Mouse (Mus musculus) MEL (cell line): ENCODE measurements around the gene Sart1. TPM values are rescaled to one million over a fixed set of nuclear protein-coding genes. Genes with fewer than 3 reads are reported as not detected.

Experiments used
- DNase-seq: peaks from one replicate; pipeline ENCODE4 v3.0.0; 2011; ENCODE audit warnings: low read depth, low spot score
- H3K27ac ChIP-seq: 2 replicates; pipeline ENCODE4 v1.5.1; 2012; ENCODE audit warnings: low read depth, mild to moderate bottlenecking, control low read depth, low read length, moderate library complexity; ENCODE audit not compliant: control insufficient read depth
- H3K27me3 ChIP-seq, 2 experiments: fragments of 150-350 bp in 1 of 2; sonication (generic) in 1 of 2; 2 replicates each; pipeline ENCODE4 v1.6.1; 2012; ENCODE audit warnings: low read length in 2 of 2, mild to moderate bottlenecking in 2 of 2, improper control_type of control experiment in 1 of 2, moderate library complexity in 1 of 2; ENCODE audit not compliant: insufficient read depth in 2 of 2, control insufficient read depth in 1 of 2
- H3K36me3 ChIP-seq, 2 experiments: 2 replicates each; pipeline ENCODE4 v1.6.1; 2012 to 2014; ENCODE audit warnings: low read length in 2 of 2, improper control_type of control experiment in 1 of 2, inconsistent platforms in 1 of 2, mild to moderate bottlenecking in 1 of 2; ENCODE audit not compliant: insufficient read depth in 2 of 2, control insufficient read depth in 1 of 2
- H3K4me1 ChIP-seq, 2 experiments: fragments of 150-350 bp in 1 of 2; sonication (generic) in 1 of 2; 2 replicates each; pipeline ENCODE4 v1.6.1; 2012; ENCODE audit warnings: low read length in 2 of 2, improper control_type of control experiment in 1 of 2, mild to moderate bottlenecking in 1 of 2; ENCODE audit not compliant: insufficient read depth in 2 of 2, control insufficient read depth in 1 of 2
- H3K4me3 ChIP-seq, 2 experiments: fragments of 150-350 bp in 1 of 2; sonication (generic) in 1 of 2; 2 replicates each; pipeline ENCODE4 v1.5.1; 2012; ENCODE audit warnings: low read depth in 2 of 2, low read length in 2 of 2, mild to moderate bottlenecking in 2 of 2, moderate library complexity in 2 of 2, control low read depth in 1 of 2, improper control_type of control experiment in 1 of 2; ENCODE audit not compliant: control insufficient read depth in 1 of 2, insufficient read depth in 1 of 2
- H3K79me2 ChIP-seq: 2 replicates; pipeline ENCODE4 v1.6.1; 2012; ENCODE audit warnings: mild to moderate bottlenecking, low read length, moderate library complexity; ENCODE audit not compliant: control insufficient read depth, poor library complexity, insufficient read depth
- H3K9ac ChIP-seq: 2 replicates; pipeline ENCODE4 v1.6.1; 2012; ENCODE audit warnings: low read depth, mild to moderate bottlenecking, control low read depth, low read length, moderate library complexity; ENCODE audit not compliant: control insufficient read depth, poor library complexity, severe bottlenecking
- H3K9me3 ChIP-seq: fragments of 150-350 bp; sonication (generic); replicated peaks from 2 replicates; pipeline ENCODE4 v1.6.1; 2012; ENCODE audit warnings: mild to moderate bottlenecking, low read length, improper control_type of control experiment, moderate library complexity; ENCODE audit not compliant: insufficient read depth
- BHLHE40 ChIP-seq: IDR thresholded peaks from 2 replicates; pipeline ENCODE4 v1.6.1; 2012; ENCODE audit warnings: low read depth, mild to moderate bottlenecking, inconsistent platforms, low read length, improper control_type of control experiment, borderline replicate concordance
- CHD2 ChIP-seq: IDR thresholded peaks from 2 replicates; pipeline ENCODE4 v1.6.1; 2011; ENCODE audit warnings: low read length, improper control_type of control experiment
- ELF1 ChIP-seq: IDR thresholded peaks from 2 replicates; pipeline ENCODE4 v1.6.1; 2014; ENCODE audit warnings: low read depth, mild to moderate bottlenecking, inconsistent platforms, low read length, improper control_type of control experiment, moderate library complexity
- ETS1 ChIP-seq: IDR thresholded peaks from 2 replicates; pipeline ENCODE4 v1.6.1; 2012; ENCODE audit warnings: low read depth, mild to moderate bottlenecking, inconsistent platforms, low read length, improper control_type of control experiment, moderate library complexity
- GATA1 ChIP-seq: IDR thresholded peaks from 2 replicates; pipeline ENCODE4 v1.6.1; 2011; ENCODE audit warnings: low read depth, low read length, improper control_type of control experiment
- HCFC1 ChIP-seq: IDR thresholded peaks from 2 replicates; pipeline ENCODE4 v1.6.1; 2012; ENCODE audit warnings: low read depth, mild to moderate bottlenecking, inconsistent platforms, low read length, improper control_type of control experiment, moderate library complexity
- KAT2A ChIP-seq: conservative IDR thresholded peaks from 2 replicates; pipeline ENCODE4 v1.6.1; 2012; ENCODE audit warnings: low read depth, low read length, improper control_type of control experiment, inconsistent platforms
- MAFK ChIP-seq: IDR thresholded peaks from 2 replicates; pipeline ENCODE4 v1.6.1; 2011; ENCODE audit warnings: low read depth, mild to moderate bottlenecking, low read length, improper control_type of control experiment, borderline replicate concordance
- MYB ChIP-seq: IDR thresholded peaks from 2 replicates; pipeline ENCODE4 v1.6.1; 2011; ENCODE audit warnings: mild to moderate bottlenecking, low read depth, low read length, improper control_type of control experiment
- NELFE ChIP-seq: IDR thresholded peaks from 2 replicates; pipeline ENCODE4 v1.6.1; 2011; ENCODE audit warnings: low read depth, low read length, improper control_type of control experiment
- NRF1 ChIP-seq: IDR thresholded peaks from 2 replicates; pipeline ENCODE4 v1.6.1; 2014; ENCODE audit warnings: low read depth, mild to moderate bottlenecking, inconsistent platforms, low read length, improper control_type of control experiment, moderate library complexity; ENCODE audit not compliant: poor library complexity, insufficient read depth, severe bottlenecking
- POLR2A ChIP-seq, 2 experiments: IDR thresholded peaks; 2 replicates each; pipeline ENCODE4 v1.6.1; 2011 to 2012; ENCODE audit warnings: low read length in 2 of 2, mild to moderate bottlenecking in 2 of 2, control low read depth in 1 of 2, improper control_type of control experiment in 1 of 2, low read depth in 1 of 2, moderate library complexity in 1 of 2; ENCODE audit not compliant: control insufficient read depth in 1 of 2, insufficient read depth in 1 of 2, poor library complexity in 1 of 2
- RAD21 ChIP-seq: IDR thresholded peaks from 2 replicates; pipeline ENCODE4 v1.6.1; 2011; ENCODE audit warnings: mild to moderate bottlenecking, low read depth, low read length, improper control_type of control experiment
- SMC3 ChIP-seq: IDR thresholded peaks from 2 replicates; pipeline ENCODE4 v1.6.1; 2011; ENCODE audit warnings: low read depth, low read length, improper control_type of control experiment
- TAL1 ChIP-seq: IDR thresholded peaks from 2 replicates; pipeline ENCODE4 v1.6.1; 2012; ENCODE audit warnings: mild to moderate bottlenecking, inconsistent platforms, low read length, moderate library complexity, mixed read lengths
- TCF12 ChIP-seq: IDR thresholded peaks from 2 replicates; pipeline ENCODE4 v1.6.1; 2014; ENCODE audit warnings: low read depth, mild to moderate bottlenecking, inconsistent platforms, low read length, improper control_type of control experiment, moderate library complexity
- USF2 ChIP-seq, 2 experiments: IDR thresholded peaks; 2 replicates each; pipeline ENCODE4 v1.6.1; 2011 to 2012; ENCODE audit warnings: improper control_type of control experiment in 2 of 2, low read length in 2 of 2, borderline replicate concordance in 1 of 2, inconsistent platforms in 1 of 2, low read depth in 1 of 2, mild to moderate bottlenecking in 1 of 2; ENCODE audit not compliant: insufficient read depth in 1 of 2
- ZMIZ1 ChIP-seq: IDR thresholded peaks from 2 replicates; pipeline ENCODE4 v1.6.1; 2012; ENCODE audit warnings: low read depth, mild to moderate bottlenecking, inconsistent platforms, low read length, improper control_type of control experiment, moderate library complexity
- polyA plus RNA-seq, 2 experiments: library from polyadenylated mRNA; stranded (reverse) in 1 of 2; unstranded in 1 of 2; fragments of >175 nt in 1 of 2; fragments of >200 nt in 1 of 2; gene quantifications; 2 replicates each; pipeline versions ENCODE4 v1.2.1 to v1.2.4; 2012; ENCODE audit warnings: low replicate concordance in 2 of 2, low read depth in 1 of 2; ENCODE audit not compliant: insufficient read length in 2 of 2, insufficient read depth in 1 of 2, missing spikeins in 1 of 2
- total RNA-seq: library from RNA; depleted of rRNA; stranded (reverse); fragments of 300-350 nt; gene quantifications from 2 replicates; pipeline ENCODE4 v1.2.3, GENCODE M21; 2012

Gene Sart1
- total and polyA plus RNA-seq, 3 experiments: 117 to 141 TPM; not detected in 1

DNA sequence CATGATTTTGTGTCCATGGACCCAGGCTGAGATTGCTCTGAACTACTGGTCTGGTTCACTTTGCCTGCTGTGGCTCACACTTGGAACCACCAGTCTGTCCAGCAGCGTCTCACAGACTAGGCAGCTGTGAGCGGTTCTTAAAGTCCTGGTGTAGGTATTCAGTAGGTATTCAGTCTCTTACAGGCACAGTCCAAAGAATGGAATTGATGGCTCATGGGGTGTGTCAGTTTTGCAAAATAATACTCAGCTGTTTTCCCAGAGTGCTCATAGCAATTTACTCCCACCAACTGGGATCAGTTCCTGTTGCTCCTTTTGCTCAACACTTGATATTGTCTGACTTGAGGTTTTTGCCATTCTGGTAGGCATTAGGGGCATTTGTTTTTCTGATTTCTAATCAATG, 26.3 kb downstream of the Sart1 start:
- H3K79me2 ChIP-seq: peaks cover 22% of the 10 kb centered on the region
- DNase-seq: no peak
- no peak overlapping the region for H3K4me3 ChIP-seq
- H3K9me3 ChIP-seq: no peaks in the 10 kb centered on the region
- TF ChIP-seq GATA1 (no peak), RAD21 (no peak), TCF12 (no peak), ZMIZ1 (no peak), ELF1 (no peak), BHLHE40 (no peak), ETS1 (no peak)
- peaks cover 8 to 34% of the 10 kb centered on the region in 2 experiments for H3K4me1 ChIP-seq
- H3K27me3 ChIP-seq: no peaks in the 10 kb centered on the region
- no peak overlapping the region for H3K27ac ChIP-seq
- H3K9ac ChIP-seq: no peak overlapping the region
- peaks cover 1 to 26% of the 10 kb centered on the region in 2 experiments; a peak in 2 of 4 replicates for H3K36me3 ChIP-seq

DNA sequence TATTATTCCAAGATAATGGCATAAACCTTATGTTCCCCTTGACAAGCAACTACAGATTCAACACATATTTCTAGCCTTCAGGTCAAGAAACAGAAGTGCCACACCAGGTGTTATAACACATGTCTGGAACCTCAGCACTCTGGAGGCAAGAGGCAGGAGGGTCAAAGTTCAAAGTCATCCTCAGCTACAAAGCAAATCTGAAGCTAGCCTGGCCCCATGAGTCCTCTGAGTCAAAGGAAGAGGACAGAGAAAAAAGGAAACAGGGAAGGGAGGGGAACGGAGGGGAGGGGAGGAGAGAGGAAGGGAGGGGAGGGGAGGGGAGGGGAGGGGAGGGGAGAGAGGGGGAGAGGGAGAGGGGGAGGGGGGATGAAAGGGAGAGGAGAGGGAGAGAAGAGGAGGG, 32.4 kb downstream of the Sart1 start:
- no peaks in the 10 kb centered on the region for H3K9me3 ChIP-seq
- no peaks in the 10 kb centered on the region; a peak in 1 of 4 replicates for H3K27me3 ChIP-seq
- no peaks in the 10 kb centered on the region for H3K79me2 ChIP-seq
- H3K36me3 ChIP-seq: peaks cover 0 to 5% of the 10 kb centered on the region in 2 experiments; a peak in 2 of 4 replicates
- H3K4me1 ChIP-seq: peaks cover 8 to 13% of the 10 kb centered on the region in 2 experiments
- no peak for TF ChIP-seq HCFC1
- TF ChIP-seq SMC3: no peak
- no peak for TF ChIP-seq CHD2
- TF ChIP-seq TAL1: no peak
- TF ChIP-seq TCF12: no peak
- no peak for TF ChIP-seq POLR2A (IDR thresholded peaks at IDR 0.05; ENCODE audit: control insufficient read depth in 1 of 2, insufficient read depth in 1 of 2, low read depth in 1 of 2, low read length in 2 of 2, poor library complexity in 1 of 2)
- TF ChIP-seq KAT2A: no peak
- no peak for TF ChIP-seq NRF1
- no peak for TF ChIP-seq MYB
- no peak for TF ChIP-seq MAFK
- TF ChIP-seq NELFE: no peak
- TF ChIP-seq USF2 (IDR thresholded peaks at IDR 0.05; ENCODE audit: borderline replicate concordance in 1 of 2, insufficient read depth in 1 of 2, low read depth in 1 of 2, low read length in 2 of 2): no peak
- no peak for TF ChIP-seq GATA1
- no peak overlapping the region for H3K27ac ChIP-seq
- H3K4me3 ChIP-seq: no peak overlapping the region
- DNase-seq: no peak
- H3K9ac ChIP-seq: no peak overlapping the region
